Mouse (Mus musculus) urinary bladder, adult 2 months (tissue): Measurements from ENCODE around the gene Luc7l3. TPM values are rescaled to one million over a fixed set of nuclear protein-coding genes. Genes with fewer than 3 reads are reported as not detected.

Source experiments
- DNase-seq: peaks from one replicate; pipeline ENCODE4 v3.0.0; 2022; ENCODE audit warnings: low spot score
- polyA plus RNA-seq: library from polyadenylated mRNA; depleted of rRNA; stranded (reverse); fragments of >200 nt; gene quantifications from 2 replicates; pipeline ENCODE4 v1.2.3, GENCODE M21; 2012

The Luc7l3 gene
- polyA plus RNA-seq, 1 experiment, result 102 TPM

- no peak for DNase-seq
These were observed 16.6 kb upstream of the Luc7l3 start for GRCm38 (mm10) chr11:94338347-94338746.

GRCm38 (mm10) chr11:94336551-94336950 lies 14.8 kb upstream of the Luc7l3 start:
- no peak for DNase-seq

GRCm38 (mm10) chr11:94334386-94334968 lies 12.7 kb upstream of the Luc7l3 start:
- no peak for DNase-seq

GRCm38 (mm10) chr11:94332726-94333125 lies 10.9 kb upstream of the Luc7l3 start:
- no peak for DNase-seq

GRCm38 (mm10) chr11:94330211-94330610 lies 8.4 kb upstream of the Luc7l3 start:
- DNase-seq, result no peak

GRCm38 (mm10) chr11:94329270-94329891 lies 7.6 kb upstream of the Luc7l3 start:
- DNase-seq, result no peak

GRCm38 (mm10) chr11:94328644-94329025 lies 6.8 kb upstream of the Luc7l3 start:
- no peak for DNase-seq

GRCm38 (mm10) chr11:94327693-94328643 lies 6.2 kb upstream of the Luc7l3 start, which contains the start of gene Ankrd40:
Ankrd40 (plus strand) TSS chr11:94328001.
- peak; percentile 94 for DNase-seq

- DNase-seq, result no peak
These were observed 5.2 kb upstream of the Luc7l3 start for GRCm38 (mm10) chr11:94326961-94327411.

GRCm38 (mm10) chr11:94324618-94325017 lies 2.8 kb upstream of the Luc7l3 start:
- DNase-seq, result no peak

GRCm38 (mm10) chr11:94323271-94323925 lies 1.6 kb upstream of the Luc7l3 start:
- no peak for DNase-seq

GRCm38 (mm10) chr11:94322636-94323035 lies 848 bp upstream of the Luc7l3 start:
- no peak for DNase-seq

GRCm38 (mm10) chr11:94320969-94321930 lies 538 bp downstream of the Luc7l3 start:
- DNase-seq, result no peak

- DNase-seq, result no peak
These were observed 3.7 kb downstream of the Luc7l3 start for GRCm38 (mm10) chr11:94318056-94318455.

- no peak for DNase-seq
These were observed 4.3 kb downstream of the Luc7l3 start for GRCm38 (mm10) chr11:94317515-94317914.

GRCm38 (mm10) chr11:94317014-94317413 lies 4.8 kb downstream of the Luc7l3 start:
- no peak for DNase-seq

GRCm38 (mm10) chr11:94316528-94316927 lies 5.3 kb downstream of the Luc7l3 start:
- no peak for DNase-seq

GRCm38 (mm10) chr11:94315308-94315707 lies 6.5 kb downstream of the Luc7l3 start:
- DNase-seq, result no peak

- no peak for DNase-seq
These were observed 7.6 kb downstream of the Luc7l3 start for GRCm38 (mm10) chr11:94314098-94314652.

- DNase-seq, result no peak
These were observed 9.1 kb downstream of the Luc7l3 start for GRCm38 (mm10) chr11:94312733-94313132.
